Mouse (Mus musculus): ENCODE results near the gene Uggt2.

Uggt2 gene

DNA sequence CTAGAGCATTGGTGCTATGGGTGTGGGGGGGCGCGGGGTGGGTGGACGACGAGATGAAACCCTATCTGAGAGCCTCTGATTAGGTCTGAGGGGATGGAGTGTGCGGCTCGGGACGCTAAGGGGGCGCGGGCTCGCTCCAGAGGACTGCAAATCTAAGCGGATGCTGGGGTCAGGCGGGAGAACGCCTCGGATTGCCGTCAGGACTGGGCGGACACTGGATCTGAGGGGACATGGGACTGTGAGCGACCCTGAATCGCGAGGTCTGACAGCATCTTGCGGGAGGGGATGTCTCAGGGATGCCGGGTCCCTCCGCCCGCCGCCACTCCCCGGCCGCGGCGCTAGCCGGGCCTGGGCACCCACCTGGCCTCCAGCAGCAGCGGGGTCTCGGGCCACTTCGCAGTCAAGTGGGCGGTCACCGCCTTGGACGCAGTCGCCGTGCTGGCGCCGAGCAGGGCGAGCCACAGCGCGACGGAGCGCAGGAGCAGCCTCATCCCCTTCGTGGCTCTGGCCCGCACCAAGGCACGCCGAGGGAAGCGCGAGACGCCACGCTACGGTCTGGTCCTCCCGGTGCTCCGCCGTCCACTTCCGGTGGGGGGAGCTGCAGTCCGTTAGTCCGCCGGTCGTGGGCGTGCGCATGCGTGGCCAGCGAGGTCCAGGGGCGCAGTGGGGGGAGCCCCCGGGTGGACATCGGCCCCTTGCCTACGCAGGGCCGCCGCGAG, at the start of gene Uggt2:
Uggt2 (minus strand) TSS at position 580 of the 719 bp plus-strand sequence.
- DNase-seq (ENCODE audit: low spot score), result peak; percentile 59

DNA sequence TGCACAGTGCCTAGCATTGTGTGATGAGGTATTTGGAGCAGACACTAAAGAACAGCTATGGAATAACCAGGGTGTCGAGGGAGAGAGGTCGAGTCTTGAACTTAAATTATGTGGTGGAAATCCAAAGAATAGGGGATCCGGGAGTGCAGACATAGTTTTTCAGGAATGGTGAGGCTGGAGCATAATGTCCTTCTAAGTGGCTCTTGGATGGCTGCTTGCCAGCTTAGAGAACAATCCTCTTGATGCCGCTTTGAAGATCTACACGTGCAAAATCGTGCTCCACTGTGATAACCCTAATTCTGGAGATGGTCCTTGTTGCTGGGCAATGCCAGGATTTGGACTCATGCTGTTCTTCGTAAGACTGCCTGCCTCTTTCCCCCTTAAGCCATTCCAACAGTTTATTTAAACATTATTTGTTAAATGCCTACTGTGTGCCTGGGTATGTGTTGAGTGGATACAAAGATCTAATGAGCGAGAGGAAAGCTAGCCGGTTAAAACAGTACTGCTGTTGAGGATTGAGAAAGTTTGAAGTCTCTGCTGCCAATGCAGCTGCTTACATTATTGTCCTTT, 40.2 kb upstream of the Uggt2 start:
- DNase-seq (ENCODE audit: low spot score), result no peak

DNA sequence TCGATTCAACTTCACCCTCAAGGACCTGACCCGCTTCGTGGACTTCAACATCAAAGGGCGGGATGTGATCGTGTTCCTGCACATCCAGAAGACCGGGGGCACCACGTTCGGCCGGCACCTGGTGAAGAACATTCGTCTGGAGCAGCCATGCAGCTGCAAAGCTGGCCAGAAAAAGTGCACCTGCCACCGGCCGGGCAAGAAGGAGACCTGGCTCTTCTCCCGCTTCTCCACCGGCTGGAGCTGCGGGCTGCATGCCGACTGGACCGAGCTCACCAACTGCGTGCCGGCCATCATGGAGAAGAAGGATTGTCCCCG, 39.5 kb upstream of the Uggt2 start:
- no peak for DNase-seq (ENCODE audit: low spot score)

DNA sequence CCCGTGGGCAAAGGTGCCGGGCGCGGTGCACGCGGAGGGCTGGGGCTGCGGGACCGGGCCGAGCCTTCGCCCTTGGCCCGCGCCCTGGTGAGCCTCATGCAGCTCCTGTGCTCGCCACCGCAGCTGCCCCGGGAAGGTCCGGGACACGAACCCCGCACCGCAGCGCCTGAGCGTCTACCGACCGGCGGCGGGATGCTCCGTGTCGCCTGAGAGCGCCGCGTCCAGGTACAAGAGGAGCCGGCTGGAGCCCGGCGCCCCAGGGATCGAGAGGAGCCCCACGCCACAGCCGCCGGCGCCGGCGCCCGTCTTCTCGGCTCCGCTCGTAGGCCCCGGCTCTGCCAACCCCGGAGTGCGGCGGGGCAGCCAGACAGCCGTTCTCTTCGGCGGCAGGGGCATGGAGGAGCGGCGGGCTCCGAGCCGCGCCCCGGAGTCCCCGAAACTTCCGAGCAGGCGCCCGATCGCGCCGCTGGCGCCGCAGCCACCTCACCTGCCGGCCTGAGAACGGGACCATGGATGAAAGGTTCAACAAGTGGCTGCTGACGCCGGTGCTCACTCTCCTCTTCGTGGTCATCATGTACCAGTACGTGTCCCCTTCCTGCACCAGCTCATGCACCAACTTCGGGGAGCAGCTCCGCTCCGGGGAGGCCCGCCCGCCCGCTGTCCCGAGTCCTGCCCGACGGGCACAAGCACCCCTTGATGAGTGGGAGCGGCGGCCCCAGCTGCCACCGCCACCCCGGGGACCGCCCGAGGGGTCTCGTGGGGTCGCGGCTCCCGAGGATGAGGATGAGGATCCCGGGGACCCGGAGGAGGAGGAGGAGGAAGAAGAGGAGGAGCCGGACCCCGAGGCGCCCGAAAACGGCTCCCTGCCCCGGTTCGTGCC, 38.9 kb upstream of the Uggt2 start, which contains the start of gene Hs6st3:
Hs6st3 (plus strand) TSS at position 436 of the 880 bp plus-strand sequence.
- DNase-seq (ENCODE audit: low spot score), result no peak

DNA sequence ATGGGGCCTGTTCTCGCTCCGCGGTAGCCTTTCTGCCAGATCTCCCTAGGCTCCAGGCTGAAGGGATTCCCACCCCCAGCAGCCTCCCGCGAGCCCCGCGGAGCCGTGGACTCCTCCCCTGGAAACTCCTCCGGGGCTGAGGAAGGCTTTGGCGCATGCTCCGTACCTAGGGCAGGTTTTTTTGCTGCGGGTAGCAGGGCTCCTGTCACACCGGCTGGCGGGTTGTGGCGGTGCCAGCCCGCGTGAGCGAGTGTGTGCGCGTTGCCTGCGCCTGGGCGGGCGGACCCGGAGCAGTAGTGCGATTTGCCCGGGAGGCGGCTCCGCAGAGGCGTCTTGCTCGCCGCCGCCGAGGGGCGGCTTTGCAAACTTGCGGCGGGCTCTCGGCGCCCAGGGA, 38.3 kb upstream of the Uggt2 start:
- peak; percentile 13 for DNase-seq (ENCODE audit: low spot score)

DNA sequence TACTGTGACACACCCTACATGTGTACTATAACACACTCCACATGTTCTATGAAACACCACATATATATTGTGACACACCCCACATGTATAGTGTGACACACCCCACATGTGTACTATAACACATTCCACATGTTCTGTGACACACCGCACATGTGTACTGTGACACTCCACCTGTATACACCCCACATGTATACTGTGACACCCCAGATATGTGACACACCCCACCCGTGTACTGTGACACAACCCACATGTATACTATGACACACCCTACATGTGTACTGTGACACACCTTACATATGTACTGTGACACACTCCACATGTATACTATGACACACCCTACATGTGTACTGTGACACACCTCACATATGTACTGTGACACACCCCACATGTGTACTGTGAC, 28.1 kb upstream of the Uggt2 start:
- DNase-seq (ENCODE audit: low spot score), result no peak

DNA sequence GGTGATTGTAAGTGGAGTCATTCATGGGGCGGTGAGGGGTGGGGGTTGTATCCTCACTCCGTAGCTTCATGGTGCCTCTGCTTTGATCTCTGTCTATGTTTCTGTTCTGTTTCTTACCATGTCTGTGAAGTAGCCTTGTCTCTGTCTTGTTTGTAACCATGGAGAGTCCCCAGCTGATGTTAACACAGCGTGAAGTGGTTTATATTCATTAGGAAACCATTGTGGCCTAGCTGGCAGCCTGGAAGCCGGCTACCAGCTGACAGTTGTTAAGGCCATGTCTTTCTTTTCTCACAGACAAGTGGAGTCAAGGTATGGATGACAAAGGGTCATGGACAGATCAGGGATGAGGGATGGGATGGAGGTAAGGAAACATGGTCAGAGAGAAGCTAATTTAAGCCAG, 26.6 kb upstream of the Uggt2 start:
- no peak for DNase-seq (ENCODE audit: low spot score)

DNA sequence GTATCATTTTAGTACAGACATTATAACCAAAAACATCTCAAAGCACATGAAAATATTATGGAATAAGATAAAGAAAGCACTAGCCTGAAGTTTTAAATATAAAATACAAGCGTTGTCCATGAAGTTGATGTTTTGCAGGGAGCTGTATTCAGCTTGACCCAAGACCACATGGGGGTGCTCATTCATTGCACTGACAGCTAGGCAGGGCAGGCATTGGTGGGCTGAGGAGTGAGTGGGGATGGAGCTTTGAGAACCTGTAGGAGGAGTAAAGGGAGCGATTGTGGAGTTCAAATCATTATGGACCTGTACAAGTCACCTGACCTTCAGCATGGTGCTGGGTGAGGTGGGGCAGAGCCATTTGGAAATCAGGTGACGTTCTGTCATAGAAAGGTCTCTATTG, 24.8 kb upstream of the Uggt2 start:
- no peak for DNase-seq (ENCODE audit: low spot score)

DNA sequence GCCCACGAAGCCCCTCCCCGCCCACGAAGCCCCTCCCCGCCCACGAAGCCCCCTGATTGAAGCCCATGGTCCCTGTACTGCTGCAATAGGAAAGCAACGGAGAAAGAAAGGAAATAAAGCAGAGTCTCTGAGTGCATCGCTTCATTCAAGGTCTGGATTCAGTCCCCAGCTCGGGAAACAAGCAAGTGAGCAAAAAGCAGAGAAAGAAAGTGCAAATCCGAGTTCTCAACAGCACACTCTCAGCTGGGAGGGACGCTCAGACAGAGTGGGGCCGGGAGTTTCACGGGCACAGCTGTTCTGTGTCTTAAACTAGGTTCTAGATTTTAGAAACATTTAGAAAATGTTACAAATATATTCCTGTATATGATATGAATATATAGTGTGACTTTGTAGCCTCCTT, 24.4 kb upstream of the Uggt2 start:
- DNase-seq (ENCODE audit: low spot score), result no peak

DNA sequence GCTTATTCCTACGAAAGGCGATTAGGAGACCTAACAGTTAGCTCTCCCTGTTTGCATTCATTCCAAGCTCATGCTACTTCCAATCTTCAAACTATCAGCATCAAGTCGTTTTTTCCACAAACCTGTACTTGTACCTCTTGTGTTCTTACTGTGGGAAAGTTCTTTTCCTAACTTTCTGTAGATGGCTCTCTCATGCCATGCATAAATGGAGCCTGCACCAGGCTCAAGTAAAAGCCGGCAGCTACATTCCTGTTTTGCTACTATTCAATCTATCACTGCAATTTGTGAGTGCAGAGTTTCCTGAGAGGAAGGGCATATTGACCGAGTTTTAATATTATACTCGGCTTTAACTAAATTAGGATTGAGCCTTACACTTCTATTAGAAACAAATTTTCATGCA, 13.3 kb upstream of the Uggt2 start:
- DNase-seq (ENCODE audit: low spot score), result no peak

DNA sequence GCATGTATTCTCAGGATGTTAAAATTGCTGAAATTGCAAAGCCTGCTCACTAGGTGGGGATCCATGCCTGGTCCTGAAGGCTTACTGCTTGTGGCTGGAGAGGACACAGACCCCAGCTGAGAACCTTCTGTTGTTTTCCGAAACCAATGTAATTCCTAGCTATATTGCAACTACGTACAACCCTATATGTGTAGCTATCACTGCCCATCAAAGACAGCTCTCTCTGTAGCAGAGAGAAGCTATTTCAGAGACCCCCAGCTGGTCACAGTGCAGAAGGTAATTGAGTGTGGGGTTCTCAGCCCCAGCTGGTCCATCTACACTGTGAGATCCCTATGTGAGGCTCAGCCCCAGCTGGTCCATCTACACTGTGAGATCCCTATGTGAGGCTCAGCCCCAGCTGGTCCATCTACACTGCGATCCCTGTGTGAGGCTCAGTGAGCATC, 10.6 kb upstream of the Uggt2 start:
- no peak for DNase-seq (ENCODE audit: low spot score)

DNA sequence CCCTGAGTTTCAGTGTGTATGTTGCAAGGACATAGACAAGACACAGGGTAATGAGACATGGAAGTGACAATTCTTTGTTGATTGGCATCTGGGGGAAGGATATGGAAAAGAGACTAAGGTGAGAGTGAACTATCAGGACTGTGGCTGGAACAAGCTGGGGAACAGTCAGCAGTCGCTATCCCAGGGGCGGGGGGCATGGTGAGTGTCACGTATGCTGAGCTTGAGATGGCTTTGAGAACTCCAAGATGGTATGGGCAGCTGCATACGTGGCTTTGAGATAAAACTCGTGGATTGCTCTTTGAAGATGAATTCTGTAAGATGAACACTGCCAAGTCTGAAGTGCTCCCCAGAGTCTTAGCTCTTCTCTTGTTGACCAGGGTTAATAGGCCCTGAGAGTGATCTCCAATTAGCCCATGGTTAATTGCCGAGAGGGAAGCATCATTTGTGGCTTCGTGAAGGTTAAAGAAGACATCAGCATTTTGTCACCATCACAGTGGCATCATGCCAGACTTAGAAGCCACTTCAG, 9.6 kb upstream of the Uggt2 start:
- DNase-seq (ENCODE audit: low spot score), result no peak

DNA sequence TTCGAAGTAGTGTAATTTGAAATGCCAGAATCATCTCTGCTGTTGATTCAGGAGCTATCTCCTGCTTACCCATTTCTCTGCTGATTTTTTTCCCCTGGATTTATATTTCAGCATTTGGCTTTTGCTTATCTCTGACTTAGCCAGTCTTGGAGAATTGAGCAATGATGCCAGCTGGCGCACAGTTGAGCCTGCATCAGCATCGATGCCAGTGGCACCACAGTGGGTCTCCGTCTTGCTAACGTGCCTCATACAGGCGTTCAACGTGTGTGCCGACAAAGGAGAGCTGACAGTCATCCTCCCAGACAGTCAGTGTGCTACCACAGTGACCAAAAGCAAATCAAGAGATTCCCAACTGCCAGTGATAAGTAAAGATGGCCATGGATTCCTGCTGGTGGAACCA, 8.4 kb upstream of the Uggt2 start:
- no peak for DNase-seq (ENCODE audit: low spot score)

DNA sequence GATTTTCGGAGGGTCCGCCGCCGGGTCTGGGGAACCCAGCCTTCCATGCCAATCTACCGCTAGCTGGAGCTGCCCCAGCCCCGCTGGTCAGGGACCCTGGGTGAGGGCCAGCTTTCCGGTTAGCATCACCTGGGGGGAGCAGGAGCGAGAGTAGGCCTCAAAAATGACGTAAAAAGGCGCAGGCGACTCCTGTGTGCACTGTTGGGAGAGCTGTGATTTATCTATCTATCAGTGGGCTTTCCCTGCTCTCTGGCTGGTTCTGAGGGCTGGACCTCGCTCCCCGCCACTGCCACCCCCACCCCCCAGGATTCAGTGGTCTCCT, 301 bp upstream of the Uggt2 start:
- no peak for DNase-seq (ENCODE audit: low spot score)

DNA sequence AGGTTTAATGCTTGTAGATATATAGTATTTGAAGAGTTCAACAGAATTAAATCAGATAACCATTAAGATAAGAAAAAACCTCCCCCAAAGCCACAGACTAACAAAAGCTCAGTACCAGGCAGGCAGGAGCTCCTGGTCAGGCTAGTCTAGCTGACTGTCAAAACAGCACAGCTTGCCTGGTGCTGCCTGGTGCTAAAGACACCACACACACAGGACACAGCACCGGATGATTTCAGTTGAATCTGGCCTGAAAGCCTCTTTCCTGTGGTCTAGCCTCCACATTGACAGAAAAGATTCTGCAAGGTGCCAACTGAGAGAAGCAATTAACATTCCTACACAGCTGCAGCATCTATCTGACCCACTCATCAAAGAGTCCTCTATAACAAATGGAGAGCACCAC, 37.4 kb downstream of the Uggt2 start:
- no peak for DNase-seq (ENCODE audit: low spot score)

DNA sequence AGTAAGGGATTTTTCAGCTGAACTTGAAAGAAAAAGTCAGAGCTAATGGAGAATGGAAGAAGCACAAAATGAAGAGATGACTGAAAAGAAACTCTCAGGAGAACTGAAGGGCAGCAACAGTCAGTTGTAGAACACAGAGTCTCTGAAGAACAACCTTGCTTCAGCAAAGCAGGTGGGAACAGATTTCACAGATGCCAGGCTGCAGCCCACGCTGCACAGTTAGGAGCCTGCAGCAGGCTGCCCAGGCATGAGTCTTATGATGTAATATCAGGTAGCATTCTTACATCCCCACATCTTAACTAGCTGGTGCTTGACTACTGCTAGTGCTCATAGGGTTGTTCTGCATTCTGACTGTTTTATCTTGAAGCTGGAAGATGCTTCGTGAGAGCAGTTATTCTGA, 38.5 kb downstream of the Uggt2 start:
- DNase-seq (ENCODE audit: low spot score), result no peak

DNA sequence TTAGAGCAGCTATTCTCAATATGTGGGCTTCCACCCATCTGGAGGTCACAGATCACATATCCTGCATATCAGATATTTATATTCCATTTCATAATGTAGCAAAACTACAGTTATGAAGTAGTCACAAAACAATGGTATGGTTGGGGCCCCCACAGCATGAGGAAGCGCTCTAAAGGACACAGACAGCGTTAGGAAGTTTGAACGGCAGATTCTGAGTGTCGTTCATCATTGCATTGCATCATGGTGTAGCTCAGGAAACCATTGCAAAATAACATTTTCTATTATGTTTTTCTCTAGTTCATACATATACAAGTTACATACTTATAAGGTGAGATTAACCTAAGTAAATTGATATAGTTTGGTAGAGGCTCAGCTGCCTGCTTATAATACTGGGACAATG, 42.2 kb downstream of the Uggt2 start:
- DNase-seq (ENCODE audit: low spot score), result no peak

DNA sequence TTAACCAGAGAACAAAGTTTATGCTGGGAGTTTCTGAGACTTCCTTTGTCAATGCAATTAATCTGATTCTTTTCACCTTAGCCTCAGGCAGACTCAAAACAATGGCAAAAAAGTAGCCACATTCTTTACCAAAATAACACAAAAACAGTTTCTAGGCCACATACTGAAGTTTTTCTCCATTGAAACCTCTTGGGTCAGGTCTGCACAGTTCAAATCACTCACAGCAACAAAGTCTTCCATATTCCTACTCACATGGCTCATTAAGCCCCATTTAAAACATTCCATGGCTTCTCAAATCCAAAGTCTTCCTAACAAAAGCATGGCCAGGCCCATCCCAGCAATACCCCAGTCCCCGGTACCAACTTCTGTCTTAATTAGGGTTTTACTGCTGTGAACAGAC, 46.3 kb downstream of the Uggt2 start:
- DNase-seq (ENCODE audit: low spot score), result no peak

DNA sequence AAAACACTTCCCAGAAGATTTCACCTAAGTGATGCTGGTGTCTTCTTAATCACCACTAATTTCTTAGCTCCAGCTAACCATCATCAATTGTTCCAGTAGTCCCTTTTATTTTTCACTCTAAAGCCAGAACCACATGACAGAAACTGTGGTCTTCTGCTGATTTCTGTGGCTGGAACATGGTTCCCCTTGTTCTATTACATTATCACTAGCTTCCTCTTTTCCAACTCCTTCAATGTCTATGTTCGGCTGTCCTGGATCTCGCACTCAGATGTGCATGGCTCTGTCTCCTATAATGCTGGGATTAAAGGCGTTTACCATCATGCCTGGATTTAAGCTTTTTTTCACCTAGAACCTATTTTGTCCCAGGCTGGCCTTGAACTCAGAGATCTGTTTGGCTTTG, 46.9 kb downstream of the Uggt2 start:
- no peak for DNase-seq (ENCODE audit: low spot score)

DNA sequence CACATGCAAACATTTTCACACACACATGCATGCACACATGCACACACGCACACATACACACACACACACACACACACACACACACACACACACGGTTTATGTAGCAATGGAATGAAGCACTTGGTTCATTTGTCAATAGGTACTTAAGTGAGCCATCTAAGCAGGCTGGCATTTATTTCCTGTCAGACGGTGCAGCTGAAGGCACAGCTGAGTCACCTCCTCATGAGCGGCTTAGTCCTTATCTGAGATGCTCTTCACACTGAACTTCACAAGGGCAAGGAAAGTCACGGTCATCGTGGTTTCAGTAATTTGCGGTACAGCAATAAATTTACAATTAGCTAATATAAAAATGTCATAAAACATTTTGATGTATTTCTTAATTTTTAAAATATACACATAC, 55.5 kb downstream of the Uggt2 start:
- DNase-seq (ENCODE audit: low spot score), result no peak

DNA sequence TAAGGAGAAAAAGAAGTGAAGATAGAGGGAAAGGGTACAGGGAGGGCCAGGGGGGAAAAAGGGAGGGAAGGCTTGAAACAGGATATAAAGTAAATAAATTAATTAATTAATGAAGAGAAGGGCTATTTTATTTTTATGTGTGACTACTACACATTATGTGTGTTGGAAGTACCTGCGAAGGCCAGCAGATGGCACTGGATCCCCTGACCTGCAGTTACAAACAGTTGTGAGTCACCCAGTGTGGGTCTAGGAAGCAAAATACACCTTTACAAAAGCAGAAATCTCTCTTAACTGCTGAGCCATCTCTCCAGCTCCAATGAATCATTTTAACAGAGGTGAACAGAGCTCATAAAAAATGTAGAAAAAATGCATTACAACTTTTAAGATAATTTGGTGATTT, 59.0 kb downstream of the Uggt2 start:
- DNase-seq (ENCODE audit: low spot score), result peak; percentile 9

DNA sequence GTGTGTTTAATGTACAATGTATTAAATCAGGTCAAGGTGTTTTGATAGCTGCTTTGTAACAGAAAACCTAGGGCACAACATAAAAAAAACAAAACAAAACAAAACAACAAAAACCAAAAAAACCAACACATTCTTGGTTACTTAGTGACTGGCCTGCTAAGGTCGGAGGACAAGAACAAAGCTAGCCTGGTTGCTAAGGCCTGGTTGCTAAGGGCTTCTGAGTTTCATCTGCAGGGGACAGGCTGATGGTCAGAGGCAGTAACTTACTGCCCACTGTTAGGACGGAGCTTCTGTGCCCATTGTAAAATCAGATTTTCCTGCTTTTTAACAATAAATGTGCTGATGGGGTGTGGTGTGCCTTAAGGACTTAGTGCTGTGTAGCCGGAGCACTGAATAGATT, 61.5 kb downstream of the Uggt2 start:
- no peak for DNase-seq (ENCODE audit: low spot score)

DNA sequence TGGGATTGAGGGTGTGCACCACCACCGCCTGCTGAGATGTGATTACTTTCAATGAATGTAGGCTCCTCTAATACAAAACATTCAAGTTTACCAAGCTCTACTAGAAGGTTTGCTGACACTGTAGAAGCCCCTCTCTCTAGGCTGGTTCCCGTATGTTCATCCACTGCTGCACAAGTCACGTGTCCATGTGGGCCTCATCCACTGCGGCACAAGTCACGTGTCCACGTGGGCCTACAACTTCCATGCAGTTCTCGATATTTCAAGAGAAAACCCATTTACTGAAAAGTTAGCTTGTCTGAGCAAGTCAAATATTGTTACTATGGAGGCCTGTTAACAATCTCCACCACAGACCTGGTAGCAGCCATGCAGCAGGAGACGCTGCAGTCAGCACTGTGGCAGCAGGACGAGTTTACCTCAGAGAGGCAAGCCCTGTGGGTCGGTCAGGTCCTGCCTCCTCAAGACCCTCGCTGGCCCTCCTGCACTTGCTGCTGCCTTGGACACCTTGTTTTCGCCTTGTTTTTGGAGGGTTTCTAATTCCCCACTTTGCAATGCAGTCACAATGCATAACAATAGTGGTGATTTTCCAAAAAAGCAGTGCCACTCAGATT, 62.0 kb downstream of the Uggt2 start:
- DNase-seq (ENCODE audit: low spot score), result no peak

Data from lung, postnatal 25 days (tissue).